Mouse (Mus musculus): ENCODE measurements around the gene A730049H05Rik. TPM values are rescaled to one million over a fixed set of nuclear protein-coding genes. Genes with fewer than 3 reads are reported as not detected.

Gene A730049H05Rik
- 0.40 TPM in 1 of 2 replicates, not detected in the other for polyA plus RNA-seq (2011; ENCODE audit: insufficient read depth, insufficient read length, low read depth, missing spikeins)

DNA sequence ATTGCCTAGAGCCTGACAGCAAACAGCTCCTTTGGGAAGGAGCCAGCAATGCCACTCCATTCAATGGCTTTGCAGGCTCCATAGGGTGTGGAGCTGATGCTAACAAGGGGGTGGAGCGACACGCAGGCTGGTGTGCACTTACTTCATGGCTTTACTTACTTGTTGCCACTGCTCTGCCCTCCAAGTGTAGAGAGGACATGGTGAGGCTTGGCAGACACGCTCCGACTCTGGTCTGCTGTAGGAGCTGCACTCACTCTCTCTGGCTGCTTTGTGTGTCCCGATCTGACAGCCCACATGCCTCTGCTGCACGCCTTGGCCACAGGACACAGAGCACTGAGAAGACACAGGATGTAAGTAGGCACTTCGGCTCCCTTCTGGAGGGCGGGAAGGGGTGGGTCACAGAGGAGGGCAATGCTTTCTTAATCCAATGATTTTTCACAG is at the start of gene A730049H05Rik:
A730049H05Rik (plus strand) TSS at position 168 of the 441 bp plus-strand sequence.
- peak within 1 kb of the TSS; percentile 26; the same call in 1 of the 2 replicates for H3K4me3 ChIP-seq (ENCODE audit: low read depth, low read length)
- H3K9ac ChIP-seq (ENCODE audit: low read depth, poor library complexity, severe bottlenecking): no peak within 1 kb of the TSS
- no peaks in the 10 kb centered on the region for H3K36me3 ChIP-seq (ENCODE audit: control insufficient read depth, insufficient read depth, low read length, poor library complexity, severe bottlenecking)
- TF ChIP-seq EP300 (IDR thresholded peaks at IDR 0.05; ENCODE audit: insufficient read depth, low read depth, low read length) (0 out of 2 replicates have a peak, but pooled peaks have one; percentile 10), POLR2A (IDR thresholded peaks at IDR 0.05; ENCODE audit: insufficient read depth, low read length) (no peak)
- H3K9me3 ChIP-seq (replicated peaks; ENCODE audit: control insufficient read depth, insufficient read depth, low read length, poor library complexity, severe bottlenecking): no peaks in the 10 kb centered on the region
- H3K4me1 ChIP-seq (ENCODE audit: control insufficient read depth, insufficient read depth, low read length): no peaks in the 10 kb centered on the region
- no peak within 1 kb of the TSS for H3K27ac ChIP-seq (ENCODE audit: insufficient read depth, low read length)
- no peaks in the 10 kb centered on the region for H3K27me3 ChIP-seq (ENCODE audit: control insufficient read depth, insufficient read depth, low read length, poor library complexity, severe bottlenecking)

DNA sequence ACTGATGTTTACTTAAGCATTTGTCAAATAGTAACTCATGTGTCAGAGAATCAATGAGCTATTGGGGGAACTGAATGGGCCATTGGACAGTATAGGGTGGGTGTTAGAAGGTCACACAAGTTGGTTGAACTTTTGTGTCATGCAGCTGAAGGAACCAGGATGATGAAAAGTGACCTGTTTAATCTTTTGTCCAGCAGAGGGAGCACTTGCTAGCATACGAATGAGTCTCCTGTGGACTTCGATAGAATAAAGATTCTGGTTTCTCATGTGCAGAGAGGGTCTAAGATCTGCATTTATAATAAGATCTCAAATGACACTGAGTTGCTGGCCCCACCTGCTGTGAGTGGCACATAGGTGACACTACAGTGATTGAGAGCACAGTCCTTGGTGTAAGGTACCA is 39.9 kb upstream of the A730049H05Rik start:
- Histone ChIP-seq H3K36me3 (ENCODE audit: control insufficient read depth, insufficient read depth, low read length, poor library complexity, severe bottlenecking) (no peaks in the 10 kb centered on the region), H3K4me3 (ENCODE audit: low read depth, low read length) (no peak overlapping the region), H3K9me3 (replicated peaks; ENCODE audit: control insufficient read depth, insufficient read depth, low read length, poor library complexity, severe bottlenecking) (no peaks in the 10 kb centered on the region), H3K9ac (ENCODE audit: low read depth, poor library complexity, severe bottlenecking) (no peak overlapping the region), H3K27ac (ENCODE audit: insufficient read depth, low read length) (no peak overlapping the region), H3K4me1 (ENCODE audit: control insufficient read depth, insufficient read depth, low read length) (no peaks in the 10 kb centered on the region), H3K27me3 (ENCODE audit: control insufficient read depth, insufficient read depth, low read length, poor library complexity, severe bottlenecking) (no peaks in the 10 kb centered on the region)
- TF ChIP-seq POLR2A (IDR thresholded peaks at IDR 0.05; ENCODE audit: insufficient read depth, low read length) (no peak), CTCF (IDR thresholded peaks at IDR 0.05; ENCODE audit: low read depth, low read length) (peak; percentile 5)

DNA sequence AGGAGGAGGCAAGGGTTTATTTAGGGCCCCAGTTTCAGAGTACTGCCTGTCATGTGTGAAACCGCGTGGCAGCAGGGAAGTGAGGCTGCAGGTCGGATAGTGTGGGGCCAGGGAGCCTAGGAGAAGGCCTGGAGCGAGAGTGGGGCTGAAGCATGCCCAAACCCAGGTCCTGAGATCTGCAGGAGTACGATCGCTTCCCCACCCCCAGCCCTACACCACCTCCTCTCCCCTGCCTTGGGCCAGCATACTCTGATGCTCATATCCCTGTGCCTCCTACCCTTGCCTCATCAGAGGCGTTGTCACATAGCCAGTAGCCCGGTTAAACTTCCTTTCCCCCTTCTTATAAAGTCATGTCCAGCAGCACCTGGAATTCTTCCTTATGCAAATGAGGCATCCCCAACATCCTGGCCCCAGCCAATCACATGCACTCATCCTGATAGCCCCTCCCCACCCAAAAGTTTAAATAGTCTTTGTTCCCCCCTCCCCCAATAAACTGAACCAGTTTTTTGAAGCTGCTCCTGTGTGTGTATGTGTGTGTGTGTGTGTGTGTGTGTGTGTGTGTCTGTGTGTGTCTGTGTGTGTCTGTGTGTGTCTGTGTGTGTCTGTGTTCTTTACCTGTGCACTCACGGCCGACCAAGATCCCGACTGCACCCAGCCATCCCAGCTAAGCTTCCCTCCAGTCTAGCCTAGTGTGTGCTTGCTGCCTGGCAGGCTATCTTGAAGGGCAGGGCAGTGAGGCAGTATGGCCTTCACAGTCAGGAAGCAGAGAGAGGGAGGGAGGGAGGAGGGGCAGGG is 36.9 kb upstream of the A730049H05Rik start:
- Histone ChIP-seq H3K27me3 (ENCODE audit: control insufficient read depth, insufficient read depth, low read length, poor library complexity, severe bottlenecking) (no peaks in the 10 kb centered on the region), H3K36me3 (ENCODE audit: control insufficient read depth, insufficient read depth, low read length, poor library complexity, severe bottlenecking) (no peaks in the 10 kb centered on the region), H3K9ac (ENCODE audit: low read depth, poor library complexity, severe bottlenecking) (0 out of 2 replicates have a peak overlapping the region, but pooled peaks have one; percentile 20), H3K27ac (ENCODE audit: insufficient read depth, low read length) (peak overlapping the region; percentile 42; the same call in 1 of the 2 replicates), H3K4me3 (ENCODE audit: low read depth, low read length) (peak overlapping the region; percentile 40), H3K4me1 (ENCODE audit: control insufficient read depth, insufficient read depth, low read length) (no peaks in the 10 kb centered on the region), H3K9me3 (replicated peaks; ENCODE audit: control insufficient read depth, insufficient read depth, low read length, poor library complexity, severe bottlenecking) (no peaks in the 10 kb centered on the region)
- TF ChIP-seq EP300 (IDR thresholded peaks at IDR 0.05; ENCODE audit: insufficient read depth, low read depth, low read length): 0 out of 2 replicates have a peak, but pooled peaks have one; percentile 22
- no peak for TF ChIP-seq CTCF (IDR thresholded peaks at IDR 0.05; ENCODE audit: low read depth, low read length)
- TF ChIP-seq POLR2A (IDR thresholded peaks at IDR 0.05; ENCODE audit: insufficient read depth, low read length): peak; percentile 27

DNA sequence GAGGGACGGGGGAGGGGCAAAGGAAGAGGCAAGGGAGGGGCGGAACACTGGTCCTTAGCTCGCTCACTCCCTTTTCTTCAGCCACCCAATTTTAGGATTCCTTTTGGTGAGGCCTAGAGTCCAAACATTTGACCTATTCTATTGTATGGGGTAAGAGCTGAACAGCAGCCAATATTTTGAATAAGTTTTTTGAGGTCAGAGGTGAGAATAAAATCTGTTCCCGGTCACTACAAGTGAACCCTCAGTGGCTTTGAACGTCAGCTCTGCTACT is 36.4 kb upstream of the A730049H05Rik start:
- Histone ChIP-seq H3K9ac (ENCODE audit: low read depth, poor library complexity, severe bottlenecking) (no peak overlapping the region), H3K36me3 (ENCODE audit: control insufficient read depth, insufficient read depth, low read length, poor library complexity, severe bottlenecking) (no peaks in the 10 kb centered on the region), H3K27ac (ENCODE audit: insufficient read depth, low read length) (no peak overlapping the region), H3K9me3 (replicated peaks; ENCODE audit: control insufficient read depth, insufficient read depth, low read length, poor library complexity, severe bottlenecking) (no peaks in the 10 kb centered on the region), H3K4me1 (ENCODE audit: control insufficient read depth, insufficient read depth, low read length) (no peaks in the 10 kb centered on the region), H3K27me3 (ENCODE audit: control insufficient read depth, insufficient read depth, low read length, poor library complexity, severe bottlenecking) (no peaks in the 10 kb centered on the region), H3K4me3 (ENCODE audit: low read depth, low read length) (no peak overlapping the region)
- no peak for TF ChIP-seq EP300 (IDR thresholded peaks at IDR 0.05; ENCODE audit: insufficient read depth, low read depth, low read length)
- TF ChIP-seq POLR2A (IDR thresholded peaks at IDR 0.05; ENCODE audit: insufficient read depth, low read length): no peak
- TF ChIP-seq CTCF (IDR thresholded peaks at IDR 0.05; ENCODE audit: low read depth, low read length): no peak

DNA sequence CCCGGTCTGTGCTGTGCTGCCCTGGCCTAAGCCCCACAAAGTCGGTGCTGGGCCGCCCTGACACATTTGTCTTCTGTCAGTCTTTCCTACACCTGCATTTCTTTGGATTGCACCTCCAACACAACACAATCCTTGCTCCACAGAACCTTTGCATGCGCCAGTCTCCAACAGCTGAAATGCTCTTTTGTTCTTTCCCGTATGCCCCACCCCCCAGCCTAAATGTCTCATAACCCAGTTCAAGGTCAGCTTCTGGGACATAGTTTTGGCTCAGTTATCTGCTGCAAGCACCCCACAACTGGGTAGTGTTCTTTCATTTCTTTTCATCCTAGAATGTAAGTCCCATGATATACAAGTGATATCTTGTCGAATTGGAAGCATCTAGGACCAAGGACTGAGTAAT is 34.8 kb upstream of the A730049H05Rik start:
- Histone ChIP-seq H3K4me3 (ENCODE audit: low read depth, low read length) (no peak overlapping the region), H3K36me3 (ENCODE audit: control insufficient read depth, insufficient read depth, low read length, poor library complexity, severe bottlenecking) (no peaks in the 10 kb centered on the region), H3K9me3 (replicated peaks; ENCODE audit: control insufficient read depth, insufficient read depth, low read length, poor library complexity, severe bottlenecking) (no peaks in the 10 kb centered on the region), H3K9ac (ENCODE audit: low read depth, poor library complexity, severe bottlenecking) (no peak overlapping the region), H3K4me1 (ENCODE audit: control insufficient read depth, insufficient read depth, low read length) (no peaks in the 10 kb centered on the region), H3K27ac (ENCODE audit: insufficient read depth, low read length) (no peak overlapping the region), H3K27me3 (ENCODE audit: control insufficient read depth, insufficient read depth, low read length, poor library complexity, severe bottlenecking) (no peaks in the 10 kb centered on the region)
- TF ChIP-seq CTCF (IDR thresholded peaks at IDR 0.05; ENCODE audit: low read depth, low read length): no peak
- no peak for TF ChIP-seq EP300 (IDR thresholded peaks at IDR 0.05; ENCODE audit: insufficient read depth, low read depth, low read length)

DNA sequence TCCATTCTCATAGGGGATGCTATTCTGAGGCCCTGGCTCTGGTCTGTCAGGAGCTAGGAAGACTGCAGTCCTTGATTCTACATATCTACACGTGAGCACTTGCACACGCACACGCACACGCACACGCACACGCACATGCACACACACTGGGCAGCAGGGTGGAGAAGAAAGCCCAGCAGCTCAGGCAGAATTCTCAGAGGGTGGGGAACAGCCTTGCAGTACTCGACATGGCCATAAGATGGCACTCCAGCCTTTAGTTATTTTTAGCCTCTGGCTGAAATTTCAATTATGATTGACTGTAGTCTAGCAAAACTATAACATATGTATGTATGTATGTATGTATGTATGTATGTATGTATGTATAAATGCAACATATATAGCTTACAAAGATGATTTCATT is 31.5 kb upstream of the A730049H05Rik start:
- Histone ChIP-seq H3K27me3 (ENCODE audit: control insufficient read depth, insufficient read depth, low read length, poor library complexity, severe bottlenecking) (no peaks in the 10 kb centered on the region), H3K9me3 (replicated peaks; ENCODE audit: control insufficient read depth, insufficient read depth, low read length, poor library complexity, severe bottlenecking) (no peaks in the 10 kb centered on the region), H3K9ac (ENCODE audit: low read depth, poor library complexity, severe bottlenecking) (no peak overlapping the region), H3K36me3 (ENCODE audit: control insufficient read depth, insufficient read depth, low read length, poor library complexity, severe bottlenecking) (no peaks in the 10 kb centered on the region), H3K4me3 (ENCODE audit: low read depth, low read length) (no peak overlapping the region), H3K27ac (ENCODE audit: insufficient read depth, low read length) (no peak overlapping the region), H3K4me1 (ENCODE audit: control insufficient read depth, insufficient read depth, low read length) (no peaks in the 10 kb centered on the region)
- TF ChIP-seq CTCF (IDR thresholded peaks at IDR 0.05; ENCODE audit: low read depth, low read length): peak; percentile 51
- TF ChIP-seq POLR2A (IDR thresholded peaks at IDR 0.05; ENCODE audit: insufficient read depth, low read length): no peak

All from ES-Bruce4 (cell line).